Mouse (Mus musculus) MEL-GATA-1-ER (cell line): Measurements from ENCODE around the gene Pcsk6.
A peak's percentile ranks its signal among the peaks of the same experiment; 100 is the strongest.

ENCODE experiments used
- DNase-seq: peaks from one replicate; pipeline ENCODE4 v3.0.0-alpha.2; 2012; ENCODE audit warnings: low read depth; ENCODE audit errors: extremely low read depth

Pcsk6 gene

DNA sequence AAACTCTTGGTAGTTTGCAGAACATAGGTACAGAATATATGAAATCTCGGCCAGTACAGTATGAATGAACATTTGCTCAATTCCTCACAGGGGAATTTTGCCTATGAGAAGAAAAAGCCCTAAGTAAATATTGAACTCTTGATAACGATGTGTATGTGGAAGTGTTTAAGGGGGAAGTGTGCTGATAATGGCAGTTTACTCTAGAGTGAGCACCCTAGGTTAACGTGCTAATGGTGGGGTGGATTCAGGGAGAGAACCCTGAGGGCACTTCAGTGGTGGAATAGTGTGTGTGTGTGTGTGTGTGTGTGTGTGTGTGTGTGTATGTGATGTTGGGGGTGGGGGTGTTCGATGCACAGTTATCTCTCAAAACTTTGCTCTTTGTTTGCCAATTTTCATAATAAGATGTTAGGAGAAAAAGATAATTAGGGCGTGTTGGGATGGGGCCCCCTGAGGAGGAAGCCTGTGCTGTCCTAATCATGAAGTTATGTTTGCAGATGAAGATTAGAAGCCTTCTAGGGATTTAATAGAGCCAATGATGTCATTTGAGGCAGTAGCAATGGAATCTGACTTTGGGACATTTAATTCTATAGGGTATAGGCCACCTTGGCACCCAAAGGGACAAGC is 19.2 kb downstream of the Pcsk6 start:
- peak; percentile 41 for DNase-seq

DNA sequence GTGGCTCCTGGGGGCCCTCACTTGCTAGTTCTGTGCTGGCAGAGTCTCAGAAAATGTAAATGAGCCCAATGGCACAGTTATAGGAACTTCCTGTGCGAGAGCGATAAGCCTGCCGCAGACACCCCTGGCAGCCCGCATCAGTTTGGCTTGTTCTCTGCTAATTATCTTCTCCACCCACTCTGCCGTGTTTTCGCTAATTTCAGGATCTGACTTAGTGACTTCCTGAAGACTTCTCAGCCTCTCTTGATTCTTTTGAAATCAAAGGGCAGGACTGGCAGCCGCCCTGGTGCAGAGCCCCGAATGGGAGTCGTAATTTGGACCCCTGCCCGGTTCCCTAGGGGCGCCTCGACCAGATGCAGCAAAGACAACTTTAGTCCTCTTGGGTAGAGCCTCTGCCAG is 19.8 kb downstream of the Pcsk6 start:
- peak; percentile 88 for DNase-seq

DNA sequence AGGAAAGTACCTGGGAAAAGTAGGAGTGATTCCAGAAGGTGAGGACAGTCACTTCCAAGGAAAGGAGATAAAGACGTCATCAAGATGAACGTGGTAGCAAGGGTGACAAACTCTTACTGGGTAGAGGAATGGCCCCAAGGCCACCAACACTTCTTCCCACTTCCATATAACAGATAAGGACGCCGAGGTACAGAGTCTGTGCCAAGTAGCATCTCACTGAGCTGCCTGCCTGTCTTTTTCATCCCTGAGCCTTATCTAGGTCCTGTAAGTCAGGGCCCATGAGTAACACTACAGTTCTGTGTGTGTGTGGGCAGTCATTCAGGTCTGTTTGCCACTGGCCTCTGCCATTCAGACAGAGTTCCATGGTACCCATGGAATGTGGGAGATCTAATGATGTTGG is 23.4 kb downstream of the Pcsk6 start:
- no peak for DNase-seq

DNA sequence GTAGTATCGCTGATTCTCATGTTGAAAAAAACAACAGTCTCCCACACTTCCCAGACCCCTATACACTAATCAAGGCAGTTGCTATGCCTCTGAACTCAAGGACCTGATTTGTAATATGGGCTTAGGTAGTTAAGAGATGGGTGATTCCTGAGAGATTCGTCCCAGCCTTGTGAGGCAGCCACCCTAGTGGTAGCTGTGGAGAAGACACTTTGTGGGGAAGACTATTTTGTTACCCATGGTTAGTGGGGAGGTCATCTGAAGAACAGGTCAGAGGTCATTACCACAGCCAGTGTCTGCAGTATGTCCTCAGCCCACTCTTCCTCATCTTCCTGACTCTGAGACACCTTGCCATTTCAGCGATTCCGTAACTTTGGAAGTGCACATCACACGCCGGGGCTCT is 24.3 kb downstream of the Pcsk6 start:
- no peak for DNase-seq

DNA sequence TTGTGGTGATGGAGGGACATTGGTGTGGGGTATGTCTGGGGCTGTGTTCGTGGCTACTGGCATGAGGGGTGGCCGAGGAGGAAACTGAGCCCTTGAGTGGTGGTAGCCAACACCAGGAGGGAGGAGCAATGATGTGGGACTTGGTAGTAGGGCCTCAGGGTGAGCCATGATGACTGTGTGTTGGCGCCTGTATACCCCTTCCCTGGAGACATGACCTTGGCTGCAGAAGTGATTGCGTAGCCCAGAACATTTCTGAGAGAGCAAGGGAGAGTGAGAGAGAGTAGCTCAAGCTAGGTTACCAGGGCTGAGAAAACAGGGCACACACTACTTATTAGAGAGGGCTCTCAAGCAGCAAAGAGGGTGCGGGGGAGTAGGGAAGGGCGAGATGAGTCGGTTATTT is 30.3 kb downstream of the Pcsk6 start:
- no peak for DNase-seq

DNA sequence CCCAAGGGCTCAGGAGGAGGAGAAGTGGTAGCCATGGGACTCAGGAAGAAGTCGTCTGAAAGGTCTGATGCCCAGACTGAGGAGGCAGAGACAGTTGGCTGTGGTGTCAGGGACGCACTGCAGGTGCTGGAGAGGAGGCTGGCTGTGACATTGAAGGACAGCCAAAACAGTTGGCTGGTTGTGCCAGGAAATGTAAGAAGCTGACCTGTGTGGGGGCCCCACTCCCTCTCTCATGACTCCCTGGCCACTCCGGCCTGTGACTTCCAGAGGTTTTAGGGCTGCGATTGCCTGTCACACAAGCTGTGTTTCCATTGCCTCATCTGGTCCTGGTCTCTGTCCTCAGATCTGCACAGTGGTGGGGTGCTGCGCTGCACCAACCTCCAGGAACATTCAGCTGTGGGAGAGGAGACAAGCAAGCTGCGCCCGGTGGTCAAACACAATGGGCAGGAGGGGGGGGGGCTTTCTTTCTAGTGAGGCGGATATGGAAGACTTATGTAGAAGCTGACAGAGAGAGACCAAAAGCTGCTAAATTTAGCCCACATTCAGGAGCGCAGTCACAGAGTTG is 30.8 kb downstream of the Pcsk6 start:
- DNase-seq: no peak

DNA sequence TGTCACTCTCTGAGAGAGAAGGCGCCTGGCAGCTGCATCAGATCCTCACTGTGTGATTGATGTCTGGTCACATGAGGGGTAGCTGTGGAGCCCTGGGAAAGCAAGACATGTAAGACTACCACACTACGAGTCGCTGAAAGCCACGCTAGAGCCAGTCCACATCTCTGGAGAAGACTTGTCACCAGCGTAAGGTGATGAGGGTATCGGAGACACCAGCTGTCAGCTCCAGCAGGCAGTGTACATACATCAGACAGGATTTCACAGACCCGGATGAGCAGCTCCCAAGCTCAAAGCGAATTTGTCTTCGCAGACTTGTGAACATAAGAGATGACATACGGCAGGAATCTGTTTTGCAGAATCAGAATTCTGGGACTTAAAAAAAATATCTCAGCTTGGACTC is 32.0 kb downstream of the Pcsk6 start:
- no peak for DNase-seq

DNA sequence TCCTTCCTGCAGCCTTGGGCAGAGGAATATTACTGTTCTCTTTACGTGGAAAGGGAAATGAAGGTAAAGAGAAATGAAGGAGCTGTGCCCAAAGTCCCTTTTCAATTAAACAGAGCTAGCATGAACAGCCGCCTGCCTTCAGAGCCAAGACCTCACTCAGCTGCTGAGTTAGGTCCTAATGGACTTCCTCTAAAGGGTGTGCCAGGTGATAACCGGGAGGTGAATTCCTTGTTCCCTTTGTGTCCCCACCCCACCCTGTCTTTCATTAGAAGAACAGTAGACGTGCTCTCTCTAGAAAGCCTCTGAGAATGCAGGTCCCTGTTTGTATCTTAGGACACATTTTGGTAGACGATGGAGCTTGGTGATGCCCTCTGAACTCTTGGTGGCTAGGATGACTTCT is 33.7 kb downstream of the Pcsk6 start:
- DNase-seq: no peak

DNA sequence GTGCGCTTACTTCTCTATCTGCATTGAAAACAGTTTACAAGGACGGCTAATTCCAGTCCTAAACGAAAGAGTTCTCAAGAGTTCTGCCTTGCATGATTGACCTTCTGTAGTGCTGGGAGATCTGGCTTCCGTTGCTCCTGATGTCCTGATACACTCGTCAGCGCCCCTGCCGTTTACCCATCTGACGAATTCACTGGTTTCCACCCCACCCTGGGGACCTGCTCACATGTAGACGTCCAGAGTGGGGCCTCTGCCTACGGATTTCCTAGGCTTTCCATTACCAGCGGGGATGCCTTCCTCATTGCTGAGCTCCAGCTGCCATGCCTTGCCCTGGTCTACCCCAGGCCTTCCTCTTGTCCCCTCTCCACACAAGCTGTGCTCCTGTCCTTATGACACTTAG is 39.7 kb downstream of the Pcsk6 start:
- DNase-seq: no peak

DNA sequence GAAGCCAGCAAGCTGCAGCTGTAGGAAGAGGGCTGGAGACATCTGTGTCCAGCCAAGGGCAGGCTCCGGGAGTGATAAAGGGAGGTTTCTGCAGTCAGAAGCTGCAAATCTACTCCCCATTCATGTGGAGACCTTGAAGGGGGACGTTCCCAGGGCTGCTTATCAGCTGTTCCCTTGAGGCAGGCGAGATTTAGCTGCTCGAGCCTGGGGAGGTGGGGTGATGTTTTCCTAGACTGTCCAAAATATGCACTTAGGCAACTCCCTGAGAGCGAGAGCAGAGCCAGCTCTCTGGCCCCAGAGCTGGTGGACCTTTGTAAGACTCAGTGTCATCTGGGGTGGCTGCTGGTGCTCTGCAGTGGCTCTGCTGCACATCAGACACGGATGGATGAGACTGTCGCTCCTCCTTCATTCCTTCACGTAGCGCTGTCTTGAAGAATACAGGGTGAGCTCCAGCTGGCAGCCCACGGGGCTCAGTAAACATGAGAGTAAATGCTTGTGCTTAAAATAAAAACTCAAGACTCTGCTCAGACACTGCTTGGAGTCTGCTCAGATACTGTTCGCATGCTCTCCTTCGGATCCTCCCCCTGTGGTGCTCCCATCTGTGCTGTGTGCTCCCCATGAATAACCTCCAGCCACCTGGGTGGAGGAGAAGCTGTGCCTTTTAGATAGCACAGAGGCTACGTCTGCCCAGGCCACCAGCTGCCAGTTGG is 41.1 kb downstream of the Pcsk6 start:
- DNase-seq: no peak

DNA sequence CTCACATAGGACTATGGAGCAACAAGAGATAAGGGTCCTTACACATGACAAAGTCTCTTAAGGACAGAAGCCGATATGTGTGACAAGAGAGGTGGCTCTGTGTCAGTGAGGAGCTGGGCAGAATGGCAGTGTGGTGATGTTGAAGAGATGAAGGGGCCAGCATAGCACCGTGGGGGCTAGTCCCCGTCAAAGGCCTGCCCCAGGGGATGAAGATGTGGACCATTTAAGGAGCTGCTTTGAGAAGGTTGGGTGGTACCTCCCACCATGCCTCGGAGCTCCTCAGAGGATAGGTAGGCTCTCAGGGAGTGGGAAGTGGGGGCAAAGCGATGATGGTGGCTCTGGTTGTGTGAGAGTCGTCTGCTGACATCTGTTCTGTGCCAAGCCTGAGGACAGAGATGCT is 41.9 kb downstream of the Pcsk6 start:
- no peak for DNase-seq

DNA sequence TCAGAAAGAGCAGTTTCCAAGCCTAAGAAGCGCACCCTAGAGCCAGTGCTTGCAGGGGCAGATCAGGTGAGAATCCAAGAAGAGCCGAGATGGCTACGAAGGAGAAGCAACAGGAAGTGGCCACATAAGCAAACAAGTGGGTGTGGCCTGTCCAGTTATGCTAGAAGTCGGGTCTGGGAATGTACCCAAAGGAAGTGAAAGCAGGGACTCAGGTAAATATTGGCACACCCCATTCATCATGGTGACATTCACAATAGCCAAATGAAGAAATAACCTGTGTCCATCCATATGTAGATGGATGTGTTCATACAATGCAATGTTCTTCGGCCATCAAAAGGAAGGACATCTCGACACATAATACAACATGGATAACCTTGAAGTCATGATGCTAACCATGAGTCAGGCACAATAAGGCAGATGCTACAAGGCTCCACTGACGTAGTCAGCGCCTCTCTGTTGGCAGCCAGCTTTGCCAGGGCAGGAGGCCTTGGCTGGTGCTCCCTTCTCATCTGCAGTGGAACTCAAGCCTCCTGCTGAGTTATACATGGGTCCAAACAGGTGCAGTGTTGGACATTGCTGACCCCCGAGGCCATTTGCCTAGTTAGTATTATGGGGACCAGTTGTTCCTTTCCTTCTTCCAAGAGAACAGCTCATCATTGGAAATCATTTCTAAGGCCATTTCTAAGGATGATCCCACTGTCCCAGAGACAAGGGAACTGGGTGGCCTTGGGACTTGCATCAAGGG is 45.2 kb downstream of the Pcsk6 start:
- DNase-seq: no peak

DNA sequence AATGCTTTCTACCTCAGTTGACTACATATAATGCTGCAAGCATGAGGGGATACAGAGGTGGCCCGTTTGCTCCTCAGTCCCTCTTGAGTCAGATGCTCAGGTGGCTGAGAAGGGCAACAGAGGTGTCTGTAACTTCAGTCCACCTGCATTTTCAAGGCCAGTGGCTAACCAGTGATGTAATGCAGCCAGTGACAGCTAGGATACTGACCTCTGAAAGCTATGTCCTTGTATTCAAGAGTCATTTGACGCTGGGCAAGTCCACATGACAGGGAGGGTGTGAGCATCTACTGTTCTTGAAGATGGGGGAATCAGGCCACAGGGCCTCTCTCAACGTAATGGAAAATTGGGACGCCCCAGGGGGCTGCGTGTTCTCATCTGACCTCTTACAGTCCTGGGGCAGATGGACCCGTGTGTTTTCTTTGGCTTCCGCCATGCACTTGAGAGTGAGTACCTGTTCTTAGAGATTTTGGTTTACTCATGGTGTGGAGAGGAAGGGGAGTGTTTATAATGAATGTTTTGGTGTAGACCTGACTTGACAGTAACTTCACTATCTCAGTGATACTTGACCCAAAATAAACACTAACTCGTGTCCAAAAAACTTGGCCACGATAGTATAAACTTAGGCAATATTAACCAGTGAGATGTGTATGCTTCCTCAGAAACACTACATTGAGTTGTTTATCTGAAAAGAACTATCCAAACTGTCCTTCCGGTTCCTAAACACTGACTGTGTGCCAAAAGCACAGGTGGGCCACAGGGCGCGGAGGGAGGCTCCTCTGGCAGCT is 48.0 kb downstream of the Pcsk6 start:
- DNase-seq: no peak

DNA sequence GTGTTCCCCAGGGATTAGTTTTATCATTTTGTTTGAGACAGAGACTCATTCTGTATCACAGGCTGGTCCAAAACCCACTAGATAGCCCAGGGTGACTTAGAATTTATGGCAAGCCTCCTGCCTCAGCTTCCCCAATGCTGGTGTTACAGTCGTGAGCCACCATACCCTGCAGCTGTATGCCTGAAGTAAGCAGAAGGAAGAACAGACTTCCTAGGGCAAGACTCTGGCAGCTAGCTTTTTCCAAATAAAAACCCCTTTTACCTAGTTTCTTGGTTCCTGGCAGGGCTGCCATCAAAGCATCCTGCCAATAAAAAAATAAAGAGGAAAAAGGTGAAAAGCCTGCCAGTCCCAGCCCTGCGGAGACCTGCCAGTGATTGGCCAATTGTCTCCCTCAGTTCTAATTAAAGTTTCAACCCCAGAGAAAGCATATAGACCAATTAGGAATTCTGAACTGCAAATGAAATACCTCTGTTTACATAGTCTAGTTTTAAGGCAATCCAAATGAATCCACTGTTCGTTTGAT is 51.6 kb downstream of the Pcsk6 start:
- no peak for DNase-seq

DNA sequence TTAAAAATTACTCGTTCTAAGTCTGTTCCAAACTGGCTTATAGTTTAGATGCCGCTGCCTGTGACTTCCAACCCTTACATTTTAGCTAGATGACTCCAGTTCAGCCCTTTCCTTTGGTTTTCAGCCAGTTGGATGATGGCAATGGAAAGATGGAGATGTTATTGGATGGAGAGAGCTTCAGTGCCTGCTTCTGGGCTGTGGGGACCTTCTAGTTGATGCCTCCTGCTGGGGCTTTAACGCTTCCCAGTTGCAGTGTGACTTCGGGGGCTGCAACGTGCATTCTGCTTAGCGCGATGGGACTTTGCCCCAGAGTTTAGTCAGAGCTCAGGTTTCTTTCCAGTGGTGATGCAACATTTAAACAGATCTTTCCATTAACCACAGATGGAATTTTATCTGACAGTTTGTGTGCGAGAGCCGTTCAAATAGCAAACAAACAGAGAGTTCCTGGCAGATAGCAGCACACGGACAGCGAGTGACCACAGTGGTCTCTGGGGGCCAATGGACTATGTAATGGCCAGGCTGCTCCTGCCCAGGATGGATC is 53.3 kb downstream of the Pcsk6 start:
- DNase-seq: no peak

DNA sequence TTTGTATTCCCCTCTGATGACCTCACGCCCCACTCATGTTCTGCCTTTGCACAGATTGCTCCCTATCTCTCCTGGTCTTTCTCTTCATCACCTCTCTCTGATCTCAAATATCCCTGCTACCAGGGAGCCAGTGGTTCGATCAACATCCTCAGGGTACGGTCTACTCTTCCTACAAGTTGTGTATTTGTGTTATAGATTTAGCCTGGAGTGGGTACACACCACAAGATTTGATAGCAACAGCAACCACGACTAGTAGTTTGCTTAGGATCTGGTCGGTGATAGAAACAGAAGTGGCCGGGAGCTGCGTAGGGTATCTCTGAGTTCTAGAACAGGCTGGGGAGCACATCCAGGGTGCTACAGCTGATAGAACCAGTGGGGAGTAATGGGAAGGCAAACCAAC is 54.3 kb downstream of the Pcsk6 start:
- no peak for DNase-seq

DNA sequence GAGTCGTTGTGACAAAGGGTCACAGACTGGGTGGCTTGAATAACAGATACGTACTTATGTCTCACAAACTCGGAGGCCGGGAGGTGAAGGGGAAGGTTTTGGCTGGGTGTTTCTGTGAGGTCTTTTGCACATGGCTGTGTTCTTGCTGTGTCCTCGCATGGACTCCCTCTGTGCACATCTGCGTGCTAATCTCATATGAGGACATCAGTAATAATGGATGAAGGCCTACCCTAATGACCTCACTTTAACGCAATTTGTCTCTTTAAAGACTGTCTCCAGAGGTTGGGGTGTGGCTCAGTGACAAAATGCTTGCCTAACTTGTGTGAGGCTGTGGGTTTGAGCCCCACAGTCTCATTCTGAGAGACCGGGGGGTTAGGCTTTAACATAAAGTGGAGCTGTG is 55.0 kb downstream of the Pcsk6 start:
- no peak for DNase-seq

DNA sequence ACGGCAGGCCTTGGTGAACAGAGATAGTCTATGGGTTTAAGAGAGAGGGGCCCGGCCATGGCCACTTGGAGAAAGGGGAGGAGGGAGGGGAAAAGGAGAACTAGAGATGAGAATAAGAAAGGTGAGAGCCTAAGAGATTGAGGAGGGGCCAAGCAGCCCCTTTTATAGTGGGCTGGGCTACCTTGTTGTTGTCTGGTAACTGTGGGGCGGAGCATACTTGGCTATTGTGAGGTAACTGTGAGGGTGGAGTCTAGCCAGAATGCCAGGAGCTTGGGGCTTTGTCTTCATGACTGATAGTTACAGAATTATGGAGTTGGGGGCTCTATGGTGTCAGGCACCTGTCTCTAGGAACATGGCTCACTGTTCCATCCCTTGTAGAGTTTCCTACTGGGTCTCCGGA is 56.9 kb downstream of the Pcsk6 start:
- no peak for DNase-seq

DNA sequence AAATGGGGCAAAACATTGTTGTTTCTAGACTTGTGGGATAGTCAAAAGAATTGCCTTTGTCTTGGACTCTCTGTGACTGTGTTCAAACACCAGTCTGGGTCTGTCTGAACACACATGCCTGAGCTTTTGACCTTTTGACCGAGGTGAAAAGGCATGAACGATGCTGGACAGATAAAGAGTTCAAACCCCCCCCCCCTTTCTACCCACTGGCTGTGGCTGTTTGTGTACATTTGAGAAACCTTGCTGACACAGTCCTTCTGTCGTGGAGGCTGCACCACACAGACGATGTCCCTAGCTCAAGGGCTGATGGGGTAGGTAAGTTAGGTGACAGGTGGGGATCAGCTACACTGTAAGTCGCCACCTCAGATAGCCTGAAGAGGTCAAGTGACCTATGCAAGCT is 67.9 kb downstream of the Pcsk6 start:
- DNase-seq: no peak

DNA sequence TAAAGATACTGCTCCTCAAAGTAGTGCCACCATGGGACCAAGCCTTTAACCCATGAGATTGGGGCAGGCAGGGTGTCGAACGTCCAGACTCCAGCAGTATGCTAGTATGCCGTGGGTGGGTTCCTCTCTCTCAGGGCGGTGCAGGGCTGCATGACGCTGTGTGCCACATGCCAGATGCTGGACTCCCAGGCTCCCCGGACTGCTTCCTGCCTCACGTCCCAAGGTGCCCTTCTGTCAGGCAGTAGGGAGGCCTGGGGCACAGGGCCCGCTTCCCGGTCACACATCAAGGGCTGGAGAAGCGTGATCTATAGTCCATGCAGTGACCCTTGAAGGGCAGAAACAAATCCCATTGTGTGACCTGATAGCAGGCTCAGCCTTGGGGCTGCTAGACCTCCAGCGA is 68.9 kb downstream of the Pcsk6 start:
- DNase-seq: no peak
